Mouse (Mus musculus) gastrocnemius, adult 18-20 months (tissue): ENCODE data around the gene Arcn1. TPM values are rescaled to one million over a fixed set of nuclear protein-coding genes. Genes with fewer than 3 reads are reported as not detected.

Experiments
- DNase-seq: peaks from one replicate; pipeline ENCODE4 v3.0.0; 2021; ENCODE audit warnings: low spot score
- total RNA-seq, 2 experiments: library from RNA; stranded (reverse); gene quantifications; 2 replicates each; pipeline ENCODE4 v1.2.3; 2021

Gene Arcn1
- total RNA-seq, 2 experiments from 2014 or later, result 70.7 to 81.5 TPM

GRCm38 (mm10) chr9:44691671-44692520, 75.7 kb downstream of the Arcn1 start:
- peak; percentile 81 for DNase-seq

Other genes with a start within 250 kb of the Arcn1 start
- gene Cxcr5, start 206.0 kb downstream of the Arcn1 start, total RNA-seq, result not detected
- 10 to 100 TPM; 68.4 to 69.8 TPM for gene Ddx6, start 163.0 kb downstream of the Arcn1 start, total RNA-seq
- gene Treh, start 94.6 kb downstream of the Arcn1 start, total RNA-seq, result not detected
- gene Phldb1, start 32.6 kb downstream of the Arcn1 start, total RNA-seq, result 10 to 100 TPM; 29.0 to 35.9 TPM
- gene Ift46, start 63 bp upstream of the Arcn1 start, total RNA-seq, result 10 to 100 TPM; 23.3 to 27.5 TPM
- 1 to 10 TPM; 4.2 to 6.5 TPM for gene Tmem25, start 31.5 kb upstream of the Arcn1 start, total RNA-seq
- under 1 TPM in 1 of 2 experiments, not detected in 1; 0.80 TPM for gene Ttc36, start 35.2 kb upstream of the Arcn1 start, total RNA-seq
- 10 to 100 TPM; 16.4 to 19.5 TPM for gene Kmt2a, start 113.5 kb upstream of the Arcn1 start, total RNA-seq
- 100 to 1,000 TPM; 671 to 820 TPM for gene Atp5l, start 152.9 kb upstream of the Arcn1 start, total RNA-seq
- gene Ube4a, start 197.8 kb upstream of the Arcn1 start, total RNA-seq, result 10 to 100 TPM; 39.8 to 48.4 TPM
- not detected for gene Cd3g, start 212.6 kb upstream of the Arcn1 start, total RNA-seq
- not detected for gene Cd3d, start 213.9 kb upstream of the Arcn1 start, total RNA-seq
- gene Cd3e, start 241.8 kb upstream of the Arcn1 start, total RNA-seq, result not detected